ENCODE assay signal across 17 mouse cellular contexts in the genomic region with DNA sequence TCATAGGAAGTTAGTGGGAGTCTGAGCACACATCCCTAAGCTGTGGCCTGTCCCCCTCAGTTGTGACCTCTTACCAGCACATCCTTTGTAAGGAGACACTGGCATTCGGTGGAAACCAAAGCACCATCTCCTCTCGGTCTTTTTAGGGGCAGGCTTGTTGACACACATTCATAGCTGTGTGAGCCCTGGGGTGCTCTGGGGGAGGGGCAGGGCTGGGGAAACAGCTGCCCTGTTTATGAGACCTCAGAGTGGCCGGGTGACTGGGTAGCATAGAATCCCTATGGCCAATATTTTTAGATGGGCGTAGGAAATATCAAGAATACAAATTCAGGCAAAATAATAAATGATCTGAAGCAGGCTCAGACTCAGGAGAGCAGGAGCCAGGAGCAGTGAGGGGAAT.
DNase-seq lines count a peak whose midpoint lies in the region; ATAC-seq and TF ChIP-seq lines count a peak whose summit lies in the region.
"Had no signal": no experiment of that assay in that cellular context is flagged by ENCODE, and none has a peak within 500 bp of the region (broad histone marks: within the 10 kb centered on the region; RNA-seq: fewer than 3 reads in every experiment).

No protein-coding gene starts in this region.

- no peak for TF ChIP-seq CTCF in heart, adult 2 months (IDR thresholded peaks at IDR 0.05)
- no peak for TF ChIP-seq CTCF in lung, postnatal 0 days (IDR thresholded peaks at IDR 0.05)
- TF ChIP-seq CTCF in lung, adult 2 months (IDR thresholded peaks at IDR 0.05; ENCODE audit: insufficient read depth, low read length), result no peak

- no peaks in the 10 kb centered on the region for H3K27me3 ChIP-seq in heart, adult 2 months (ENCODE audit: control insufficient read depth, insufficient read depth, low read length)
- H3K27me3 ChIP-seq in heart, embryonic 10.5 days (ENCODE audit: insufficient read depth, poor library complexity, severe bottlenecking), result no peaks in the 10 kb centered on the region
- H3K27me3 ChIP-seq in lung, postnatal 0 days (replicated peaks; ENCODE audit: insufficient read depth, low read length), result no peaks in the 10 kb centered on the region
- H3K27me3 ChIP-seq in embryonic facial prominence, embryonic 14.5 days (replicated peaks; ENCODE audit: control insufficient read depth, insufficient read depth, low read length), result no peaks in the 10 kb centered on the region
- no peaks in the 10 kb centered on the region for H3K27me3 ChIP-seq in myocyte (ENCODE audit: control insufficient read depth, insufficient read depth, insufficient read length)
- H3K27me3 ChIP-seq: forebrain, embryonic 12.5 days; heart, embryonic 15.5 days; Patski had no signal

- H3K4me3 ChIP-seq in heart, adult 2 months, result no peak overlapping the region
- H3K4me3 ChIP-seq in heart, embryonic 10.5 days, result no peak overlapping the region
- H3K4me3 ChIP-seq in lung, postnatal 0 days (ENCODE audit: low read depth, low read length), result no peak overlapping the region
- no peak overlapping the region for H3K4me3 ChIP-seq in lung, adult 2 months (replicated peaks; ENCODE audit: extremely low read depth, low read depth, low read length)
- H3K4me3 ChIP-seq in embryonic facial prominence, embryonic 14.5 days (ENCODE audit: low read depth, low read length), result no peak overlapping the region
- H3K4me3 ChIP-seq in myocyte, result no peak overlapping the region
- H3K4me3 ChIP-seq: forebrain, embryonic 12.5 days; heart, embryonic 15.5 days; hindbrain, embryonic 10.5 days had no signal

- no peak for ATAC-seq in lung, postnatal 0 days
- no peak for ATAC-seq in embryonic facial prominence, embryonic 14.5 days (ENCODE audit: low read depth)
- ATAC-seq: activated CD4-positive, CD25-positive, alpha-beta regulatory T cell, adult 4 months; Patski had no signal

- WGBS in heart, adult 2 months, result 67% methylated on average over 4 of the region's 4 CpGs
- 47% methylated on average over 4 of the region's 4 CpGs for WGBS in heart, embryonic 10.5 days
- 56% methylated on average over 4 of the region's 4 CpGs for whole genome bisulfite sequencing in lung, postnatal 0 days
- WGBS in lung, adult 2 months, result 64% methylated on average over 4 of the region's 4 CpGs
- WGBS in embryonic facial prominence, embryonic 14.5 days, result 27% methylated on average over 4 of the region's 4 CpGs

- peaks cover 3% of the 10 kb centered on the region for H3K4me1 ChIP-seq in heart, adult 2 months (ENCODE audit: control insufficient read depth, insufficient read depth, low read length)
- peaks cover 6% of the 10 kb centered on the region; the same call in 1 of the 2 replicates for H3K4me1 ChIP-seq in heart, embryonic 10.5 days
- H3K4me1 ChIP-seq in lung, postnatal 0 days (ENCODE audit: insufficient read depth, low read depth, low read length), result no peaks in the 10 kb centered on the region; the same call in 1 of the 2 replicates
- peaks cover 12% of the 10 kb centered on the region for H3K4me1 ChIP-seq in lung, adult 2 months (ENCODE audit: control insufficient read depth, insufficient read depth, low read length)
- peaks cover 19% of the 10 kb centered on the region for H3K4me1 ChIP-seq in embryonic facial prominence, embryonic 14.5 days (ENCODE audit: control insufficient read depth, insufficient read depth, low read length)

- H3K79me2 ChIP-seq in heart, adult 2 months (replicated peaks; ENCODE audit: control insufficient read depth, insufficient read depth, low read length), result no peaks in the 10 kb centered on the region
- no peaks in the 10 kb centered on the region for H3K79me2 ChIP-seq in myocyte (ENCODE audit: control insufficient read depth, insufficient read depth)

- TF ChIP-seq EP300 in heart, adult 2 months (IDR thresholded peaks at IDR 0.05; ENCODE audit: insufficient read depth, low read depth, low read length), result no peak
- TF ChIP-seq EP300 in lung, postnatal 0 days (IDR thresholded peaks at IDR 0.05), result no peak

- no peak overlapping the region for H3ac ChIP-seq in myocyte (ENCODE audit: control insufficient read depth, insufficient read length)

- H3K9ac ChIP-seq in heart, adult 2 months (ENCODE audit: low read depth, low read length), result no peak overlapping the region
- no peak overlapping the region for H3K9ac ChIP-seq in lung, postnatal 0 days (replicated peaks; ENCODE audit: low read depth)
- no peak overlapping the region for H3K9ac ChIP-seq in embryonic facial prominence, embryonic 14.5 days (ENCODE audit: low read depth, low read length)
- H3K9ac ChIP-seq: forebrain, embryonic 12.5 days; heart, embryonic 15.5 days; lung, embryonic 14.5 days had no signal

- H3K36me3 ChIP-seq in heart, adult 2 months (ENCODE audit: control insufficient read depth, insufficient read depth, low read length), result no peaks in the 10 kb centered on the region; the same call in 1 of the 2 replicates
- H3K36me3 ChIP-seq in heart, embryonic 10.5 days, result no peaks in the 10 kb centered on the region
- no peaks in the 10 kb centered on the region for H3K36me3 ChIP-seq in lung, postnatal 0 days (ENCODE audit: insufficient read depth, low read length)
- no peaks in the 10 kb centered on the region for H3K36me3 ChIP-seq in embryonic facial prominence, embryonic 14.5 days (ENCODE audit: control insufficient read depth, insufficient read depth, low read length)
- H3K36me3 ChIP-seq in myocyte (ENCODE audit: control insufficient read depth, insufficient read depth), result no peaks in the 10 kb centered on the region
- H3K36me3 ChIP-seq: forebrain, embryonic 12.5 days; heart, embryonic 15.5 days; hindbrain, embryonic 10.5 days had no signal

- no peak overlapping the region for H3K4me2 ChIP-seq in lung, postnatal 0 days (replicated peaks; ENCODE audit: low read depth, low read length)
- no peak overlapping the region for H3K4me2 ChIP-seq in embryonic facial prominence, embryonic 14.5 days (ENCODE audit: low read depth, low read length)
- peak overlapping the region; percentile 68 for H3K4me2 ChIP-seq in myocyte (ENCODE audit: low read depth)
- H3K4me2 ChIP-seq: forebrain, embryonic 12.5 days; heart, embryonic 15.5 days had no signal

- peak overlapping the region; percentile 66 for H3K27ac ChIP-seq in heart, adult 2 months
- H3K27ac ChIP-seq in heart, embryonic 10.5 days, result no peak overlapping the region
- 0 out of 2 replicates have a peak overlapping the region, but pooled peaks have one; percentile 28 for H3K27ac ChIP-seq in lung, postnatal 0 days (ENCODE audit: low read length)
- peak overlapping the region; percentile 28; the same call in 1 of the 2 replicates for H3K27ac ChIP-seq in embryonic facial prominence, embryonic 14.5 days (replicated peaks; ENCODE audit: low read depth, low read length)
- H3K27ac ChIP-seq: forebrain, embryonic 12.5 days; heart, embryonic 15.5 days; hindbrain, embryonic 10.5 days had no signal

- no peak for TF ChIP-seq POLR2A in heart, adult 2 months (IDR thresholded peaks at IDR 0.05; ENCODE audit: insufficient read depth, low read depth, low read length)
- TF ChIP-seq POLR2A in lung, adult 2 months (IDR thresholded peaks at IDR 0.05; ENCODE audit: borderline replicate concordance, extremely low read depth, low read depth, low read length), result no peak
- no peak for TF ChIP-seq POLR2A in myocyte (IDR thresholded peaks at IDR 0.05; ENCODE audit: insufficient read length, low read depth)

- DNase-seq in heart, adult 2 months, result peak in 1 of 2 experiments; percentile 15
- no peak for DNase-seq in heart, embryonic 10.5 days (ENCODE audit: low spot score)
- no peak for DNase-seq in lung, postnatal 0 days (ENCODE audit: low spot score)
- no peak for DNase-seq in lung, adult 2 months
- no peak for DNase-seq in embryonic facial prominence, embryonic 14.5 days (ENCODE audit: low spot score)
- DNase-seq in spleen, adult 18-20 months, result no peak
- no peak for DNase-seq in ovary, postnatal 10 days (ENCODE audit: low spot score)
- DNase-seq: cerebellum, adult 8-10 months; right cerebral cortex, postnatal 25 days; thymus, adult 2 months had no signal

- intact Hi-C loops in heart, adult 2 months (cut with DNase I), result no loop called here

- no peaks in the 10 kb centered on the region for H3K9me3 ChIP-seq in heart, embryonic 10.5 days
- H3K9me3 ChIP-seq in lung, postnatal 0 days (ENCODE audit: low read length), result no peaks in the 10 kb centered on the region
- no peaks in the 10 kb centered on the region for H3K9me3 ChIP-seq in embryonic facial prominence, embryonic 14.5 days (ENCODE audit: control insufficient read depth, low read length)
- H3K9me3 ChIP-seq: forebrain, embryonic 12.5 days; heart, embryonic 15.5 days; hindbrain, embryonic 10.5 days had no signal

TF ChIP-seq in myocyte, 11 proteins besides CTCF, POLR2A, EP300 and RAD21:
- TF ChIP-seq REST (IDR thresholded peaks at IDR 0.05; ENCODE audit: insufficient read depth, insufficient read length), result no peak
- no peak for TF ChIP-seq TCF12 (IDR thresholded peaks at IDR 0.05; ENCODE audit: insufficient read depth, poor library complexity, severe bottlenecking)
- TF ChIP-seq CEBPB (IDR thresholded peaks at IDR 0.05; ENCODE audit: insufficient read depth, poor library complexity, severe bottlenecking), result no peak
- TF ChIP-seq MAX (IDR thresholded peaks at IDR 0.05; ENCODE audit: low read depth), result no peak
- TF ChIP-seq MYOG (IDR thresholded peaks at IDR 0.05; ENCODE audit: control insufficient read depth in 1 of 3, insufficient read depth in 1 of 3, insufficient read length in 2 of 3, low read depth in 2 of 3), result peak in 2 of 3 experiments; percentile 23 to 49
- peak in 1 of 3 experiments; percentile 68 for TF ChIP-seq MYOD1 (IDR thresholded peaks at IDR 0.05; ENCODE audit: control insufficient read depth in 1 of 3, insufficient read length in 2 of 3, low read depth in 2 of 3)
- TF ChIP-seq USF1 (IDR thresholded peaks at IDR 0.05; ENCODE audit: low read depth), result no peak
- TF ChIP-seq SRF (IDR thresholded peaks at IDR 0.05; ENCODE audit: control insufficient read depth, insufficient read length, low read depth), result no peak
- TF ChIP-seq E2F4 (IDR thresholded peaks at IDR 0.05; ENCODE audit: insufficient read depth), result no peak
- no peak for TF ChIP-seq TCF3 (IDR thresholded peaks at IDR 0.05; ENCODE audit: insufficient read length, low read depth)
